Mouse (Mus musculus): Measurements from ENCODE around the gene Iqcc. TPM values are rescaled to one million over a fixed set of nuclear protein-coding genes. Genes with fewer than 3 reads are reported as not detected.
A peak's percentile ranks its signal among the peaks of the same experiment; 100 is the strongest.

Iqcc gene
- polyA plus RNA-seq, 1 experiment, result 31.1 TPM

- peaks cover 33% of the 10 kb centered on the region for H3K4me1 ChIP-seq (ENCODE audit: control insufficient read depth, insufficient read depth, low read length)
- 14% methylated on average over 8 of the region's 8 CpGs for WGBS
- DNase-seq, result no peak
- peak overlapping the region; percentile 86 for H3K4me3 ChIP-seq (replicated peaks; ENCODE audit: extremely low read depth, low read depth, low read length)
- TF ChIP-seq POLR2A (IDR thresholded peaks at IDR 0.05; ENCODE audit: borderline replicate concordance, extremely low read depth, low read depth, low read length), result 0 out of 2 replicates have a peak, but pooled peaks have one; percentile 3
- TF ChIP-seq CTCF (IDR thresholded peaks at IDR 0.05; ENCODE audit: insufficient read depth, low read length), result no peak
These were observed 4.1 kb upstream of the Iqcc start for GRCm38 (mm10) chr4:129622803-129623535.

- WGBS, result 69% methylated on average over 11 of the region's 11 CpGs
- H3K4me1 ChIP-seq (ENCODE audit: control insufficient read depth, insufficient read depth, low read length), result peaks cover 28% of the 10 kb centered on the region
- H3K4me3 ChIP-seq (replicated peaks; ENCODE audit: extremely low read depth, low read depth, low read length), result peak overlapping the region; percentile 20
- TF ChIP-seq CTCF (IDR thresholded peaks at IDR 0.05; ENCODE audit: insufficient read depth, low read length) (no peak), POLR2A (IDR thresholded peaks at IDR 0.05; ENCODE audit: borderline replicate concordance, extremely low read depth, low read depth, low read length) (no peak)
- no peak for DNase-seq
These were observed 3.4 kb upstream of the Iqcc start for GRCm38 (mm10) chr4:129622120-129622802.

- no peak for DNase-seq
- WGBS, result 40% methylated on average over 8 of the region's 8 CpGs
These were observed 2.5 kb upstream of the Iqcc start for GRCm38 (mm10) chr4:129621283-129621841.

GRCm38 (mm10) chr4:129620419-129621282 lies 1.8 kb upstream of the Iqcc start:
- WGBS, result 57% methylated on average over 11 of the region's 11 CpGs
- TF ChIP-seq CTCF (IDR thresholded peaks at IDR 0.05; ENCODE audit: insufficient read depth, low read length), result no peak
- no peak for TF ChIP-seq POLR2A (IDR thresholded peaks at IDR 0.05; ENCODE audit: borderline replicate concordance, extremely low read depth, low read depth, low read length)
- peak overlapping the region; percentile 51 for H3K4me3 ChIP-seq (replicated peaks; ENCODE audit: extremely low read depth, low read depth, low read length)
- no peak for DNase-seq
- H3K4me1 ChIP-seq (ENCODE audit: control insufficient read depth, insufficient read depth, low read length), result peaks cover 25% of the 10 kb centered on the region

More at GRCm38 (mm10) chr4:129621283-129621841, 2.5 kb upstream of the Iqcc start:
- TF ChIP-seq CTCF (IDR thresholded peaks at IDR 0.05; ENCODE audit: insufficient read depth, low read length), result no peak
- TF ChIP-seq POLR2A (IDR thresholded peaks at IDR 0.05; ENCODE audit: borderline replicate concordance, extremely low read depth, low read depth, low read length), result peak; percentile 60; the same call in 1 of the 2 replicates
- H3K4me3 ChIP-seq (replicated peaks; ENCODE audit: extremely low read depth, low read depth, low read length), result peak overlapping the region; percentile 51
- peaks cover 25% of the 10 kb centered on the region for H3K4me1 ChIP-seq (ENCODE audit: control insufficient read depth, insufficient read depth, low read length)

- no peak for DNase-seq
- Histone ChIP-seq H3K4me3 (replicated peaks; ENCODE audit: extremely low read depth, low read depth, low read length) (no peak overlapping the region), H3K4me1 (ENCODE audit: control insufficient read depth, insufficient read depth, low read length) (peaks cover 15% of the 10 kb centered on the region)
- TF ChIP-seq POLR2A (IDR thresholded peaks at IDR 0.05; ENCODE audit: borderline replicate concordance, extremely low read depth, low read depth, low read length) (no peak), CTCF (IDR thresholded peaks at IDR 0.05; ENCODE audit: insufficient read depth, low read length) (no peak)
- 90% methylated on average over 5 of the region's 5 CpGs for WGBS
These were observed 868 bp downstream of the Iqcc start for GRCm38 (mm10) chr4:129618031-129618430.

GRCm38 (mm10) chr4:129617121-129617641 lies 1.7 kb downstream of the Iqcc start:
- TF ChIP-seq CTCF (IDR thresholded peaks at IDR 0.05; ENCODE audit: insufficient read depth, low read length), result no peak
- TF ChIP-seq POLR2A (IDR thresholded peaks at IDR 0.05; ENCODE audit: borderline replicate concordance, extremely low read depth, low read depth, low read length), result no peak
- H3K4me3 ChIP-seq (replicated peaks; ENCODE audit: extremely low read depth, low read depth, low read length), result no peak overlapping the region
- DNase-seq, result no peak
- WGBS, result 89% methylated on average over 7 of the region's 7 CpGs
- H3K4me1 ChIP-seq (ENCODE audit: control insufficient read depth, insufficient read depth, low read length), result peaks cover 8% of the 10 kb centered on the region

GRCm38 (mm10) chr4:129616631-129617030 lies 2.3 kb downstream of the Iqcc start:
- 88% methylated on average over 3 of the region's 3 CpGs for WGBS
- Histone ChIP-seq H3K4me1 (ENCODE audit: control insufficient read depth, insufficient read depth, low read length) (peaks cover 7% of the 10 kb centered on the region), H3K4me3 (replicated peaks; ENCODE audit: extremely low read depth, low read depth, low read length) (no peak overlapping the region)
- TF ChIP-seq CTCF (IDR thresholded peaks at IDR 0.05; ENCODE audit: insufficient read depth, low read length) (no peak), POLR2A (IDR thresholded peaks at IDR 0.05; ENCODE audit: borderline replicate concordance, extremely low read depth, low read depth, low read length) (no peak)
- no peak for DNase-seq

GRCm38 (mm10) chr4:129615801-129616290 lies 3.1 kb downstream of the Iqcc start:
- DNase-seq, result no peak
- H3K4me1 ChIP-seq (ENCODE audit: control insufficient read depth, insufficient read depth, low read length), result peaks cover 6% of the 10 kb centered on the region
- WGBS, result 89% methylated on average over 9 of the region's 9 CpGs

More at GRCm38 (mm10) chr4:129615801-129616290, 3.1 kb downstream of the Iqcc start:
- H3K4me3 ChIP-seq (replicated peaks; ENCODE audit: extremely low read depth, low read depth, low read length), result no peak overlapping the region
- TF ChIP-seq CTCF (IDR thresholded peaks at IDR 0.05; ENCODE audit: insufficient read depth, low read length), result no peak
- TF ChIP-seq POLR2A (IDR thresholded peaks at IDR 0.05; ENCODE audit: borderline replicate concordance, extremely low read depth, low read depth, low read length), result no peak

All from lung, adult 2 months (tissue).